Mouse (Mus musculus) midbrain, embryonic 15.5 days (tissue): ENCODE measurements at regions not wholly inside any gene's neighbourhood (a gene's known extent, or its start where the extent isn't known, plus 50 kb on each side); places are given as distances from the start of the nearest gene placed in this dataset.

Experiments used
- ATAC-seq: fragments of 200-750 bp; cut with Nextera tagmentation; replicated peaks from 2 replicates; pipeline ENCODE4 v1.8.0; 2017; ENCODE audit warnings: moderate TSS enrichment
- H3K27ac ChIP-seq: fragments of 300-500 bp; sonication (generic); 2 replicates; pipeline ENCODE4 v1.5.1; 2015; ENCODE audit warnings: mild to moderate bottlenecking, inconsistent platforms
- H3K27me3 ChIP-seq: fragments of 300-500 bp; sonication (generic); replicated peaks from 2 replicates; pipeline ENCODE4 v1.6.1; 2015; ENCODE audit warnings: inconsistent platforms
- H3K36me3 ChIP-seq: fragments of 300-500 bp; sonication (generic); replicated peaks from 2 replicates; pipeline ENCODE4 v1.6.1; 2015; ENCODE audit warnings: inconsistent platforms
- H3K4me1 ChIP-seq: fragments of 300-500 bp; sonication (generic); 2 replicates; pipeline ENCODE4 v1.6.1; 2015; ENCODE audit warnings: inconsistent platforms
- H3K4me2 ChIP-seq: fragments of 300-500 bp; sonication (generic); 2 replicates; pipeline ENCODE4 v1.6.1; 2015; ENCODE audit warnings: inconsistent platforms, mild to moderate bottlenecking, moderate library complexity
- H3K4me3 ChIP-seq: fragments of 300-500 bp; sonication (generic); 2 replicates; pipeline ENCODE4 v1.5.1; 2015; ENCODE audit warnings: mild to moderate bottlenecking, inconsistent platforms
- H3K9ac ChIP-seq: fragments of 300-500 bp; sonication (generic); 2 replicates; pipeline ENCODE4 v1.6.1; 2015; ENCODE audit warnings: mild to moderate bottlenecking, inconsistent platforms
- H3K9me3 ChIP-seq: fragments of 300-500 bp; sonication (generic); 2 replicates; pipeline ENCODE4 v1.6.1; 2016; ENCODE audit warnings: inconsistent platforms
- WGBS: fragments of 180-500 bp; shearing (Covaris S2); methylation state at CpG from one replicate; pipeline ENCODE4 v1.1.7; 2015; ENCODE audit warnings: mixed read lengths; 5-methylcytosine and 5-hydroxymethylcytosine counted together

GRCm38 (mm10) chr10:37257544-37257943 lies 118.8 kb upstream of the Marcks start:
- H3K9me3 ChIP-seq: no peaks in the 10 kb centered on the region
- H3K9ac ChIP-seq: no peak overlapping the region
- H3K4me3 ChIP-seq: no peak overlapping the region
- 82% methylated on average over 6 of the region's 6 CpGs for WGBS
- no peak overlapping the region for H3K4me2 ChIP-seq
- no peaks in the 10 kb centered on the region for H3K4me1 ChIP-seq
- no peaks in the 10 kb centered on the region for H3K27me3 ChIP-seq
- no peak overlapping the region for H3K27ac ChIP-seq
- H3K36me3 ChIP-seq: no peaks in the 10 kb centered on the region
- no peak for ATAC-seq

DNA sequence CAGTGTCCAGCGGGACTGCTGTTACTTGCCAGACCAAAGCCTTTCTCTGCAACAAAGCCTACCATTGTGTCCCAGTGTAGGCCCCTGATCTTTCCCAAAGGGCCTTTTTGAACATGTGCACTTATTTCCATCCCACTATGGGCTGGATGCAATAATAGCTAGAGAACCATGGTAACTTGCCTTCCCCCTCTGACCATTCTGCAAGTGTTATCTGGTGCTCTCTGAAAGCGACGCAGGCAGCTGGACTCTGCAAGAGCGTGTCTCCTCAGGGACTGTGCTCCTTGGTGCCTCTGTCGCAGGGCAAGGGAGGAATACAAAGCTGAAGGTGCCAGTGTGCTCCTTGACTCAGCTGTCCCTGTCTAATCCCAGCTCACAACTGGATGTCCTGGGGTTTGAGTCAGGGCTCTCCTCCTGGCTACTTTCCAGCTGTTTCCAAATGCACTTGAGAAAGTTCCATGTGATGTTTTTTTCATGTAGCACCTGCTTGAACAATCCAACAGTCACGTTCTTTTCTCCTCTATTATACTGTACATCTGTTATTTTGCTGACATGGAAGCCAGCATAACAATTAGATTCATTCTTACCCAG lies 112.3 kb upstream of the Marcks start:
- Histone ChIP-seq H3K4me1 (peaks cover 8% of the 10 kb centered on the region), H3K27ac (peak overlapping the region; percentile 52), H3K9ac (no peak overlapping the region), H3K4me3 (no peak overlapping the region), H3K4me2 (no peak overlapping the region), H3K9me3 (no peaks in the 10 kb centered on the region), H3K27me3 (no peaks in the 10 kb centered on the region), H3K36me3 (no peaks in the 10 kb centered on the region)
- ATAC-seq: peak; percentile 75
- 22% methylated on average over 6 of the region's 6 CpGs for whole genome bisulfite sequencing

- Histone ChIP-seq H3K4me3 (no peak overlapping the region), H3K4me1 (peaks cover 8% of the 10 kb centered on the region), H3K27ac (no peak overlapping the region), H3K9ac (no peak overlapping the region), H3K36me3 (no peaks in the 10 kb centered on the region), H3K4me2 (no peak overlapping the region), H3K9me3 (no peaks in the 10 kb centered on the region), H3K27me3 (no peaks in the 10 kb centered on the region)
- no peak for ATAC-seq
- 65% methylated on average over 2 of the region's 2 CpGs for WGBS
Measured at GRCm38 (mm10) chr10:37250157-37250556, 111.4 kb upstream of the Marcks start.

DNA sequence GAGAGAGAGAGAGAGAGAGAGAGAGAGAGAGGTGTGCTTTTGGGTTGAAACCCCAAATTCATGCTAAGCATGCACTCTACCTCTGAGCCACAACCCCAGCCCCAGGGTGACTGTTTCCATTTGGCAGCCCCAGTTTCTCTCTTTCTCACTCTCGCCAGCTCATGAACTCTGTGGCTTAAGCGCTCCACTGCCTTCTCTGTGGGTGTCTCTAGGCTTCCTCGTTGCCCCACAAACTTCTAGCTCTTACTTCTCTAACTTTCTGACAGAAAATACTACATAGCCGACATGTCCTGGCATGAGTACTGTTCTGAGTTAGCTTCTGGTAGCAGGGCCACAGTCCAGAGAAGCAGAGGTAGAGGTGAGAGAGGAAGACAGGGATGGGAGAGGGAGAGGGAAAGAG lies 110.8 kb upstream of the Marcks start:
- Histone ChIP-seq H3K4me3 (no peak overlapping the region), H3K4me2 (no peak overlapping the region), H3K9me3 (no peaks in the 10 kb centered on the region), H3K36me3 (no peaks in the 10 kb centered on the region), H3K9ac (no peak overlapping the region), H3K4me1 (peaks cover 8% of the 10 kb centered on the region), H3K27me3 (no peaks in the 10 kb centered on the region), H3K27ac (no peak overlapping the region)
- 85% methylated on average over 4 of the region's 4 CpGs for WGBS
- ATAC-seq: no peak

DNA sequence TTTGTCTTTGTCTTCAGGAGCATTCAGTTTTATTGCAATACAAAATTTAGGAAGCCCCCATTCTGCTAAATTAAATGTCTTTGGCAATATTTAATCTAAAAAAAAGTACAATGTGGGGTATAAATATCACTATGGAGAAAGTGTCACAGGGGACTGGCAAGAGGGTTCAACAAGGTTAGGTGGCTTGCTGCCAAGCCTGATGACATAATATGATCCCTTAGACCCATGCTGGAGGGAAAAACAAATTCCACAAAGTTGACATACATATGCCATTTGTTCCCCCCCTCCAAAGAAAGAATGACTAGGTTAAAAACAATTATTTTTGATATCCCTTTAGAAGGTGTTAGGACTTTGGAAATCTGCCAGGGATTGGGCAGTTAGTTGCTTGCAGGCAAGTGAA lies 108.4 kb upstream of the Marcks start:
- Histone ChIP-seq H3K9ac (no peak overlapping the region), H3K36me3 (no peaks in the 10 kb centered on the region), H3K27ac (no peak overlapping the region), H3K4me3 (no peak overlapping the region), H3K4me1 (peaks cover 8% of the 10 kb centered on the region), H3K4me2 (no peak overlapping the region), H3K27me3 (no peaks in the 10 kb centered on the region), H3K9me3 (no peaks in the 10 kb centered on the region)
- ATAC-seq: no peak

DNA sequence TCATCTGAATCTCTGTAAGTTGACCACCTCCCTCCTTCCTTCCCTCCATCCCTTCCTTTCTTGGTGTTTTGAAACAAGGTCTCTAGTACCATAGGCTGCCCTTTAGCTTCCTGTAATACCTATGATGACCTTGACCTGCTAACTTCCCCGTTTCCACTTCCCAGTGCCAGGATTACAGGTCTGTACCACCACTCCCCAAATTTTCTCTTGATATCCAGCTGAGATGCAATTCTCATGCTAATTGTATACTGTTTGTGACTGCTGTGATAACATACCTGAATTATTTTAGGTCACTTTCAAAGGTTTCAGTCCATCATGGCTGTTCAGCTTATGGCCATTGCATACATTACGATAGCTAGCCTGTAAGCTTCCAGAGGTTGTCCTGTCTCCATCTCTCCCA lies 104.4 kb upstream of the Marcks start:
- H3K9me3 ChIP-seq: no peaks in the 10 kb centered on the region
- no peak overlapping the region for H3K4me3 ChIP-seq
- no peak for ATAC-seq
- no peaks in the 10 kb centered on the region for H3K4me1 ChIP-seq
- no peak overlapping the region for H3K4me2 ChIP-seq
- H3K27ac ChIP-seq: no peak overlapping the region
- no peaks in the 10 kb centered on the region for H3K27me3 ChIP-seq
- H3K9ac ChIP-seq: no peak overlapping the region
- WGBS: 94% methylated on average over 2 of the region's 2 CpGs
- no peaks in the 10 kb centered on the region for H3K36me3 ChIP-seq

GRCm38 (mm10) chr10:37241821-37242263 lies 103.1 kb upstream of the Marcks start:
- Histone ChIP-seq H3K9me3 (no peaks in the 10 kb centered on the region), H3K4me3 (no peak overlapping the region), H3K4me1 (no peaks in the 10 kb centered on the region), H3K27ac (no peak overlapping the region), H3K4me2 (no peak overlapping the region), H3K9ac (no peak overlapping the region), H3K36me3 (no peaks in the 10 kb centered on the region), H3K27me3 (no peaks in the 10 kb centered on the region)
- WGBS: 63% methylated on average over 4 of the region's 4 CpGs
- no peak for ATAC-seq

DNA sequence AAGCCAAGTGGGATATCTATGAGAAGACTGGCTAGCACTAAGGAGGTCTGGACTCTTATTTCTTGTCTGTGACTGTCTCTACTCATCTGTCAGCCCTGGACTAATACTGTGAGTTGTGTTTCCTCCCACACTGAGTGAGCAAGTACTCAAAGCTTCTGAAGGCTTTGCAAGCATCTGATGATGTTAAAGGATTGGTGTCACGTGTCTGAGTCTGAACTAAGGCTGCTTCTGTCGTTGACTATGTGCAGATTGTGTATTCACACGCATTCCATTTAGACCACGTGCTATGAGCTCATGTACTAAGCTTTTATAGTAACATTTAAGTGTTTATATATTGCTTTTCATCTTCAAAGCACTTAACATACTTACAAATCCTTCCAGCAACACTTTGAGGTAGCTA lies 101.9 kb upstream of the Marcks start:
- 73% methylated on average over 4 of the region's 4 CpGs for WGBS
- no peaks in the 10 kb centered on the region for H3K9me3 ChIP-seq
- no peak for ATAC-seq
- H3K9ac ChIP-seq: no peak overlapping the region
- no peaks in the 10 kb centered on the region for H3K36me3 ChIP-seq
- H3K4me3 ChIP-seq: no peak overlapping the region
- no peak overlapping the region for H3K4me2 ChIP-seq
- H3K4me1 ChIP-seq: no peaks in the 10 kb centered on the region
- no peak overlapping the region for H3K27ac ChIP-seq
- H3K27me3 ChIP-seq: no peaks in the 10 kb centered on the region

DNA sequence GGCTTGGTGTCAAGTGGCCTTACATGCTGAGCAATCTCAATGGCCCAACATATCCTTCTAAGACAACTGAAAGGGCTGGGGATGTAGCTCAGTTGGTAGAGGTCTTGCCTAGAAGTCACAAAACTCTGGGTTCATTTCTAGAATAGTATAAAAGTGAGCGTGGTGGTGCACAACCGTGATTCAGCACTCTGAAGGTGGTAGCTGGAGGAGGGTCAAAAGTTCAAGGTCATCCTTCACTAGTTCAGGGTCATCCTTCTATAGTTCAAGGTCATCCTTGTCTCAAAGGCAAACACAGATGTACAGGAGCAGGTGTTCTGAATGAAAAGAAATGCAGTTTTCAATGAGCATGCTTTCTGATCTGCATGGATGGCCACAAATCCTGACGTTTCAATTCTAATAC lies 101.5 kb upstream of the Marcks start:
- no peaks in the 10 kb centered on the region for H3K9me3 ChIP-seq
- no peaks in the 10 kb centered on the region for H3K36me3 ChIP-seq
- no peak overlapping the region for H3K4me3 ChIP-seq
- no peak overlapping the region for H3K9ac ChIP-seq
- H3K27me3 ChIP-seq: no peaks in the 10 kb centered on the region
- no peak overlapping the region for H3K27ac ChIP-seq
- WGBS: 77% methylated on average over 3 of the region's 3 CpGs
- no peak overlapping the region for H3K4me2 ChIP-seq
- no peaks in the 10 kb centered on the region for H3K4me1 ChIP-seq
- ATAC-seq: no peak

GRCm38 (mm10) chr10:37236001-37236822 lies 97.5 kb upstream of the Marcks start:
- peaks cover 7% of the 10 kb centered on the region for H3K4me1 ChIP-seq
- H3K9ac ChIP-seq: no peak overlapping the region
- H3K36me3 ChIP-seq: no peaks in the 10 kb centered on the region
- H3K9me3 ChIP-seq: no peaks in the 10 kb centered on the region
- H3K27me3 ChIP-seq: no peaks in the 10 kb centered on the region
- no peak for ATAC-seq
- 78% methylated on average over 4 of the region's 4 CpGs for WGBS
- H3K27ac ChIP-seq: no peak overlapping the region
- no peak overlapping the region for H3K4me3 ChIP-seq
- H3K4me2 ChIP-seq: no peak overlapping the region

DNA sequence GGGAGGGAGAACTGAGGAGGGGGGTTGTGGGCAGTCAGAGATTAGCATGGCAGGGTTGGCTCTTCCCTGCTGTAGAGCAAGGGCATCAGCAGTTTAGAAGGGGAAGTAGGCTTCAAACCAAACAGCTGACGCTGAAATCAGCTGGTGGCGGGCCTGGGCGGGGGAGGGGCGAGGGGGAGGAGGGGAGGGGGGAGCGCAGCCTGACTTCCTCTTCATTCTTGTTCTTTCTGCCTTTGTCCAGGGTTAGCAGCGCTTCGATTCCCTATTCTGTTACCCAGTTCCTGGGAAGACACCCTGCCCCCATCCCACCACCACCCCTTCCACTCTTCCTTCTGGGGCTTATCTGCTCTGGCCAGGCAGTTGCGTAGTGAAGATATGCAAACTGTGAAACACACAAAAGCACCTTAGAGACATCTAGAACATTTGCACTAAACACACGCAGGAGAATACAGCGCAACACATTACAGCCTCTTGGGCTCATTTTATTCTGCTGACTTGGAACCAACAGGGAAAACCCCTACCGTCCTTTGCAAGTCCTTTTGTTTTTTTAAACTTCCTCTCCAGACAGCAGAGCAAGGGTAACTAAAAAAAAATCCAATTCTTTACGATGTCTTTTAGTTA lies 93.3 kb upstream of the Marcks start:
- Histone ChIP-seq H3K9me3 (no peaks in the 10 kb centered on the region), H3K4me3 (peak overlapping the region; percentile 19), H3K36me3 (no peaks in the 10 kb centered on the region), H3K9ac (no peak overlapping the region), H3K4me1 (peaks cover 7% of the 10 kb centered on the region), H3K27ac (no peak overlapping the region), H3K27me3 (no peaks in the 10 kb centered on the region), H3K4me2 (peak overlapping the region; percentile 40)
- ATAC-seq: peak; percentile 85
- WGBS: 10% methylated on average over 10 of the region's 12 CpGs

DNA sequence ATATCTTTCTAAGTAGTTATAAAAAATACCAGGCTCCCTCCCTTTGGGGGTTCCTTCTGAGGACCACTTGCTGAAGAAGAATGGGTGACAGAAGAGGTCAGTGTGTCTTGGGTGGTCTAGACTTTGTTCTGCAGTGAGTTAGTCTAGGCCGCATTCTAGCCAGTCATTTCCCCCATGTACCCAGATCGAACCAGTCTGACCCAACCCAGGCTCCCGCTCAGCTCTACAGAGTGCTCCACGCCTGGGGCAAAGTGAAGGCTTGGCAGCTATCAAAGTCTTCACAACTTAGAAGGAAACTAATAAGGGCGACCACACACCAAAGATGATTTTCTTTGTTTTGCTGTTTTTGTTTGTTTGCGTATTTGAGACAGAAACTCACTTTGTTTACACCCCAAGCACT lies 92.4 kb upstream of the Marcks start:
- no peaks in the 10 kb centered on the region for H3K27me3 ChIP-seq
- H3K4me2 ChIP-seq: no peak overlapping the region
- no peak overlapping the region for H3K27ac ChIP-seq
- no peaks in the 10 kb centered on the region for H3K36me3 ChIP-seq
- H3K4me1 ChIP-seq: peaks cover 7% of the 10 kb centered on the region
- H3K9me3 ChIP-seq: no peaks in the 10 kb centered on the region
- 85% methylated on average over 6 of the region's 6 CpGs for WGBS
- no peak overlapping the region for H3K4me3 ChIP-seq
- H3K9ac ChIP-seq: no peak overlapping the region
- no peak for ATAC-seq

DNA sequence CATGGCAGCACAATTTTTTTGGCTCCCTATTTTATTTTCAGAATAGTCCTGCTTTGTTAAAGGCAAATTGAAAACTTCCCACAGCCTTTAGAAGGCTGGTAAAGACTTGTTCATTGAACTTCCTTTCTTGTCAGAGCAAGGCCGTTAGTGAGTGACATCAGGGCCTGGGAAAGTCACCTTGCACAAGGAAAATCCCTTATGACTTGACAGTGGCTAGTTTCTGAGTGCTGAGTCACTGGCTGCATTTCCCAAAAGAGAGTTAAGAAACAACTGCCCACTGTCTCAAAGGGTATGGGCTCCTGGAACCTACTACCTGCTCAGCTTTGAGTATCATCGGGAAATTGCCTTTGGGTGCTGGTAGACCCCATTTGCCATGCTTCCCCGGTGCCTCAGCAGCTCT lies 89.2 kb upstream of the Marcks start:
- WGBS: 85% methylated on average over 3 of the region's 3 CpGs
- no peaks in the 10 kb centered on the region for H3K36me3 ChIP-seq
- H3K27me3 ChIP-seq: no peaks in the 10 kb centered on the region
- H3K4me3 ChIP-seq: no peak overlapping the region
- no peak overlapping the region for H3K4me2 ChIP-seq
- H3K9ac ChIP-seq: no peak overlapping the region
- H3K27ac ChIP-seq: no peak overlapping the region
- peaks cover 7% of the 10 kb centered on the region for H3K4me1 ChIP-seq
- ATAC-seq: no peak
- no peaks in the 10 kb centered on the region for H3K9me3 ChIP-seq
